Mouse (Mus musculus) MEL (cell line): Measurements from ENCODE around the gene Oscp1. TPM values are rescaled to one million over a fixed set of nuclear protein-coding genes. Genes with fewer than 3 reads are reported as not detected.

ENCODE experiments used
- DNase-seq: peaks from one replicate; pipeline ENCODE4 v3.0.0; 2011; ENCODE audit warnings: low read depth, low spot score
- H3K27ac ChIP-seq: 2 replicates; pipeline ENCODE4 v1.5.1; 2012; ENCODE audit warnings: low read depth, mild to moderate bottlenecking, control low read depth, low read length, moderate library complexity; ENCODE audit not compliant: control insufficient read depth
- H3K27me3 ChIP-seq, 2 experiments: fragments of 150-350 bp in 1 of 2; sonication (generic) in 1 of 2; 2 replicates each; pipeline ENCODE4 v1.6.1; 2012; ENCODE audit warnings: low read length in 2 of 2, mild to moderate bottlenecking in 2 of 2, improper control_type of control experiment in 1 of 2, moderate library complexity in 1 of 2; ENCODE audit not compliant: insufficient read depth in 2 of 2, control insufficient read depth in 1 of 2
- H3K36me3 ChIP-seq, 2 experiments: 2 replicates each; pipeline ENCODE4 v1.6.1; 2012 to 2014; ENCODE audit warnings: low read length in 2 of 2, improper control_type of control experiment in 1 of 2, inconsistent platforms in 1 of 2, mild to moderate bottlenecking in 1 of 2; ENCODE audit not compliant: insufficient read depth in 2 of 2, control insufficient read depth in 1 of 2
- H3K4me1 ChIP-seq, 2 experiments: fragments of 150-350 bp in 1 of 2; sonication (generic) in 1 of 2; 2 replicates each; pipeline ENCODE4 v1.6.1; 2012; ENCODE audit warnings: low read length in 2 of 2, improper control_type of control experiment in 1 of 2, mild to moderate bottlenecking in 1 of 2; ENCODE audit not compliant: insufficient read depth in 2 of 2, control insufficient read depth in 1 of 2
- H3K4me3 ChIP-seq, 2 experiments: fragments of 150-350 bp in 1 of 2; sonication (generic) in 1 of 2; 2 replicates each; pipeline ENCODE4 v1.5.1; 2012; ENCODE audit warnings: low read depth in 2 of 2, low read length in 2 of 2, mild to moderate bottlenecking in 2 of 2, moderate library complexity in 2 of 2, control low read depth in 1 of 2, improper control_type of control experiment in 1 of 2; ENCODE audit not compliant: control insufficient read depth in 1 of 2, insufficient read depth in 1 of 2
- H3K79me2 ChIP-seq: 2 replicates; pipeline ENCODE4 v1.6.1; 2012; ENCODE audit warnings: mild to moderate bottlenecking, low read length, moderate library complexity; ENCODE audit not compliant: control insufficient read depth, poor library complexity, insufficient read depth
- H3K9ac ChIP-seq: 2 replicates; pipeline ENCODE4 v1.6.1; 2012; ENCODE audit warnings: low read depth, mild to moderate bottlenecking, control low read depth, low read length, moderate library complexity; ENCODE audit not compliant: control insufficient read depth, poor library complexity, severe bottlenecking
- H3K9me3 ChIP-seq: fragments of 150-350 bp; sonication (generic); replicated peaks from 2 replicates; pipeline ENCODE4 v1.6.1; 2012; ENCODE audit warnings: mild to moderate bottlenecking, low read length, improper control_type of control experiment, moderate library complexity; ENCODE audit not compliant: insufficient read depth
- ELF1 ChIP-seq: IDR thresholded peaks from 2 replicates; pipeline ENCODE4 v1.6.1; 2014; ENCODE audit warnings: low read depth, mild to moderate bottlenecking, inconsistent platforms, low read length, improper control_type of control experiment, moderate library complexity
- EP300 ChIP-seq, 2 experiments: IDR thresholded peaks; 2 replicates each; pipeline ENCODE4 v1.6.1; 2011; ENCODE audit warnings: improper control_type of control experiment in 2 of 2, low read length in 2 of 2, low read depth in 1 of 2, mild to moderate bottlenecking in 1 of 2
- ETS1 ChIP-seq: IDR thresholded peaks from 2 replicates; pipeline ENCODE4 v1.6.1; 2012; ENCODE audit warnings: low read depth, mild to moderate bottlenecking, inconsistent platforms, low read length, improper control_type of control experiment, moderate library complexity
- GATA1 ChIP-seq: IDR thresholded peaks from 2 replicates; pipeline ENCODE4 v1.6.1; 2011; ENCODE audit warnings: low read depth, low read length, improper control_type of control experiment
- KAT2A ChIP-seq: conservative IDR thresholded peaks from 2 replicates; pipeline ENCODE4 v1.6.1; 2012; ENCODE audit warnings: low read depth, low read length, improper control_type of control experiment, inconsistent platforms
- MAFK ChIP-seq: IDR thresholded peaks from 2 replicates; pipeline ENCODE4 v1.6.1; 2011; ENCODE audit warnings: low read depth, mild to moderate bottlenecking, low read length, improper control_type of control experiment, borderline replicate concordance
- MAX ChIP-seq: IDR thresholded peaks from 2 replicates; pipeline ENCODE4 v1.6.1; 2011; ENCODE audit warnings: low read length, improper control_type of control experiment
- MEF2A ChIP-seq: IDR thresholded peaks from 2 replicates; pipeline ENCODE4 v1.6.1; 2014; ENCODE audit warnings: low read depth, mild to moderate bottlenecking, inconsistent platforms, low read length, improper control_type of control experiment; ENCODE audit not compliant: poor library complexity, insufficient replicate concordance, severe bottlenecking; ENCODE audit errors: extremely low read depth
- POLR2A ChIP-seq, 2 experiments: IDR thresholded peaks; 2 replicates each; pipeline ENCODE4 v1.6.1; 2011 to 2012; ENCODE audit warnings: low read length in 2 of 2, mild to moderate bottlenecking in 2 of 2, control low read depth in 1 of 2, improper control_type of control experiment in 1 of 2, low read depth in 1 of 2, moderate library complexity in 1 of 2; ENCODE audit not compliant: control insufficient read depth in 1 of 2, insufficient read depth in 1 of 2, poor library complexity in 1 of 2
- RAD21 ChIP-seq: IDR thresholded peaks from 2 replicates; pipeline ENCODE4 v1.6.1; 2011; ENCODE audit warnings: mild to moderate bottlenecking, low read depth, low read length, improper control_type of control experiment
- RCOR1 ChIP-seq: IDR thresholded peaks from 2 replicates; pipeline ENCODE4 v1.6.1; 2012; ENCODE audit warnings: low read depth, mild to moderate bottlenecking, inconsistent platforms, low read length, improper control_type of control experiment
- SIN3A ChIP-seq: IDR thresholded peaks from 2 replicates; pipeline ENCODE4 v1.6.1; 2012; ENCODE audit warnings: low read length, improper control_type of control experiment, inconsistent platforms
- TBP ChIP-seq: IDR thresholded peaks from 2 replicates; pipeline ENCODE4 v1.8.0; 2011; ENCODE audit warnings: low read depth, low read length, improper control_type of control experiment
- UBTF ChIP-seq: IDR thresholded peaks from 2 replicates; pipeline ENCODE4 v1.6.1; 2012; ENCODE audit warnings: low read depth, mild to moderate bottlenecking, inconsistent platforms, low read length, improper control_type of control experiment, moderate library complexity, borderline replicate concordance; ENCODE audit not compliant: insufficient read depth
- USF2 ChIP-seq, 2 experiments: IDR thresholded peaks; 2 replicates each; pipeline ENCODE4 v1.6.1; 2011 to 2012; ENCODE audit warnings: improper control_type of control experiment in 2 of 2, low read length in 2 of 2, borderline replicate concordance in 1 of 2, inconsistent platforms in 1 of 2, low read depth in 1 of 2, mild to moderate bottlenecking in 1 of 2; ENCODE audit not compliant: insufficient read depth in 1 of 2
- ZC3H11A ChIP-seq: IDR thresholded peaks from 2 replicates; pipeline ENCODE4 v1.6.1; 2012; ENCODE audit warnings: low read depth, mild to moderate bottlenecking, inconsistent platforms, low read length, improper control_type of control experiment
- ZKSCAN1 ChIP-seq: IDR thresholded peaks from 2 replicates; pipeline ENCODE4 v1.6.1; 2012; ENCODE audit warnings: low read depth, mild to moderate bottlenecking, inconsistent platforms, low read length, improper control_type of control experiment, moderate library complexity
- ZMIZ1 ChIP-seq: IDR thresholded peaks from 2 replicates; pipeline ENCODE4 v1.6.1; 2012; ENCODE audit warnings: low read depth, mild to moderate bottlenecking, inconsistent platforms, low read length, improper control_type of control experiment, moderate library complexity
- ZNF384 ChIP-seq: IDR thresholded peaks from 2 replicates; pipeline ENCODE4 v1.6.1; 2012; ENCODE audit warnings: low read depth, mild to moderate bottlenecking, inconsistent platforms, low read length, improper control_type of control experiment
- polyA plus RNA-seq, 2 experiments: library from polyadenylated mRNA; stranded (reverse) in 1 of 2; unstranded in 1 of 2; fragments of >175 nt in 1 of 2; fragments of >200 nt in 1 of 2; gene quantifications; 2 replicates each; pipeline versions ENCODE4 v1.2.1 to v1.2.4; 2012; ENCODE audit warnings: low replicate concordance in 2 of 2, low read depth in 1 of 2; ENCODE audit not compliant: insufficient read length in 2 of 2, insufficient read depth in 1 of 2, missing spikeins in 1 of 2
- total RNA-seq: library from RNA; depleted of rRNA; stranded (reverse); fragments of 300-350 nt; gene quantifications from 2 replicates; pipeline ENCODE4 v1.2.3, GENCODE M21; 2012

Gene Oscp1
- total and polyA plus RNA-seq, 3 experiments: 5.7 to 7.6 TPM; not detected in 1

- no peak overlapping the region for H3K4me3 ChIP-seq
- DNase-seq: no peak
- H3K4me1 ChIP-seq: no peaks in the 10 kb centered on the region
- no peak for TF ChIP-seq MAX
- TF ChIP-seq MEF2A: no peak
- no peak for TF ChIP-seq MAFK
- TF ChIP-seq ZKSCAN1: no peak
- no peak for TF ChIP-seq EP300 (IDR thresholded peaks at IDR 0.05; ENCODE audit: low read depth in 1 of 2, low read length in 2 of 2)
- no peak for TF ChIP-seq USF2 (IDR thresholded peaks at IDR 0.05; ENCODE audit: borderline replicate concordance in 1 of 2, insufficient read depth in 1 of 2, low read depth in 1 of 2, low read length in 2 of 2)
- no peak for TF ChIP-seq POLR2A (IDR thresholded peaks at IDR 0.05; ENCODE audit: control insufficient read depth in 1 of 2, insufficient read depth in 1 of 2, low read depth in 1 of 2, low read length in 2 of 2, poor library complexity in 1 of 2)
- TF ChIP-seq GATA1: no peak
- TF ChIP-seq ZNF384: no peak
- no peak for TF ChIP-seq SIN3A
- no peak for TF ChIP-seq RCOR1
- no peaks in the 10 kb centered on the region for H3K27me3 ChIP-seq
- H3K27ac ChIP-seq: no peak overlapping the region
- no peaks in the 10 kb centered on the region for H3K9me3 ChIP-seq
- H3K36me3 ChIP-seq: peaks cover 0 to 6% of the 10 kb centered on the region in 2 experiments; a peak in 1 of 4 replicates
- H3K9ac ChIP-seq: no peak overlapping the region
- peaks cover 1% of the 10 kb centered on the region for H3K79me2 ChIP-seq
Measured at GRCm38 (mm10) chr4:126119051-126119450, 60.7 kb downstream of the Oscp1 start.

- Histone ChIP-seq H3K9me3 (no peaks in the 10 kb centered on the region), H3K27ac (no peak overlapping the region), H3K9ac (no peak overlapping the region), H3K79me2 (peaks cover 1% of the 10 kb centered on the region; the same call in 1 of the 2 replicates), H3K27me3 (no peaks in the 10 kb centered on the region), H3K4me1 (no peaks in the 10 kb centered on the region), H3K4me3 (no peak overlapping the region), H3K36me3 (peaks cover 0 to 8% of the 10 kb centered on the region in 2 experiments; a peak in 1 of 4 replicates)
- DNase-seq: no peak
- TF ChIP-seq ZMIZ1 (no peak), RAD21 (no peak), KAT2A (no peak), GATA1 (no peak), UBTF (no peak), TBP (no peak), ZC3H11A (no peak), ETS1 (no peak), RCOR1 (no peak), MAFK (no peak), ELF1 (no peak)
Measured at GRCm38 (mm10) chr4:126120052-126120451, 61.7 kb downstream of the Oscp1 start.
